Mouse (Mus musculus): ENCODE measurements at regions not wholly inside any gene's neighbourhood (a gene's known extent, or its start where the extent isn't known, plus 50 kb on each side); places are given as distances from the start of the nearest gene placed in this dataset.

DNA sequence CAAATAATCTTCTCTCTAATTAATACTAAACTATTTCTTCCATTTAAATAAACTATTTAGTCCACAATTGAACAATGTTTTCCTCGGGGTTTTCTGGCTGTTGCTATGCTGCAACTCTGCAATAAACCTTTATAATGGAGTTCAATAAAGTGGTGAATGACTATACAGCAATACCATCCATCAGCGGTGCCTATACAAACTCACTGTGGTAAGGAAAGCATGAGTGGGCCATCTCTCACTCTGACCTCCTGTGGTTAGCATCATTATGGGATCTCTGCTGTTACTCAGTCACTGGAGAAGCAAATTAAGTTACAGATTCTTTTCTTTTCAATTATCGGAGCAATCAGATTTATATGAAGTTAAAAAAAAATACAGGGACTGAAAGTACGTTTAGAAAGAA is 474.0 kb downstream of the Slco4c1 start:
- ATAC-seq: no peak
- 74% methylated on average over 4 of the region's 4 CpGs for WGBS

DNA sequence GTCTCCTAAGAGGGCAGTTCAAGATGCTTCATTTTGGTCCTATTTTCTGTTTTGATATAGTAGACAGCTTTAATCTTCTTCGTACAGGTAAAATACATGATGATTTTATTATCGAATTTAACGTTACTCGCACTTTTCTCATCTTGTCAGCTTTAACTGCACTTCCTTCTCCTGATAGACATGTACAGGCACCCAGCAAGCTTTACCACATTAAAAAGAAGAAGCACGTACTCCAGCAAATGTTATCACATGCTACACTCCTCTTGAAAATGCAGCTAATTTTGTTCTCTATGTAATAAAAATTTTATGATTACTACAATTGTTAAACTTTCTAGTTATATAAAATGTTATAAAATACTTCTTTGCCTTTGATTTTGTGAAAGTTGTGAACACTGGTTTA is 483.6 kb downstream of the Slco4c1 start:
- H3K9ac ChIP-seq (ENCODE audit: low read depth, low read length): no peak overlapping the region
- WGBS: 93% methylated on average over 5 of the region's 5 CpGs

More for the DNA sequence above, 474.0 kb downstream of the Slco4c1 start:
- TF ChIP-seq CTCF (IDR thresholded peaks at IDR 0.05; ENCODE audit: low read depth): no peak
- Histone ChIP-seq H3K9ac (ENCODE audit: low read depth, low read length) (no peak overlapping the region), H3K4me3 (ENCODE audit: low read depth, low read length) (no peak overlapping the region), H3K4me2 (replicated peaks; ENCODE audit: low read depth) (no peak overlapping the region), H3K36me3 (ENCODE audit: control insufficient read depth, insufficient read depth) (no peaks in the 10 kb centered on the region), H3K27me3 (replicated peaks; ENCODE audit: control insufficient read depth, insufficient read depth, low read length) (no peaks in the 10 kb centered on the region), H3K9me3 (ENCODE audit: control insufficient read depth) (no peaks in the 10 kb centered on the region), H3K4me1 (replicated peaks; ENCODE audit: control insufficient read depth, insufficient read depth, low read length) (no peaks in the 10 kb centered on the region), H3K27ac (ENCODE audit: low read depth, low read length) (no peak overlapping the region)

DNA sequence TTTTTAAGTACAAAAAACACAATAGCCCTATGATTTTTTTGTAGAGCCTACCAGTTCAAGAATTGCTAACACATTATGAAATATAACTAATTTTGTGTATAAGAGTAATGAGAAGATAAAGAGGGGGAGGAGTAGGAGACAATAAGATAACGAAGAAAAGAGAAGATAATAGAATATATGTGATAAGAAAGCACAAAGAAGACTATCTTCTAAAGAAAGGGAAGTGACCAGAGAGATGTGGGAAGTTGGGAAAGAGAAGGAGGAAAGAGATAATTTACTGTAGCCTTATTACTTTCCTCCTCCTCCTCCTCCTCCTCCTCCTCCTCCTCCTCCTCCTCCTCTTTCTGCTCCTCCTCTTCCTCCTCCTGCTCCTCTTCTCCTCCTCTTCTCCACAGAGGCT is 486.1 kb downstream of the Slco4c1 start:
- H3K4me2 ChIP-seq (replicated peaks; ENCODE audit: low read depth): no peak overlapping the region
- no peaks in the 10 kb centered on the region for H3K9me3 ChIP-seq (ENCODE audit: control insufficient read depth)
- ATAC-seq: no peak
- no peaks in the 10 kb centered on the region for H3K36me3 ChIP-seq (ENCODE audit: control insufficient read depth, insufficient read depth)
- no peaks in the 10 kb centered on the region for H3K4me1 ChIP-seq (replicated peaks; ENCODE audit: control insufficient read depth, insufficient read depth, low read length)
- no peak overlapping the region for H3K9ac ChIP-seq (ENCODE audit: low read depth, low read length)
- H3K4me3 ChIP-seq (ENCODE audit: low read depth, low read length): no peak overlapping the region
- 81% methylated on average over 1 of the region's 1 CpGs for WGBS
- H3K27ac ChIP-seq (ENCODE audit: low read depth, low read length): no peak overlapping the region
- no peaks in the 10 kb centered on the region for H3K27me3 ChIP-seq (replicated peaks; ENCODE audit: control insufficient read depth, insufficient read depth, low read length)
- TF ChIP-seq CTCF (IDR thresholded peaks at IDR 0.05; ENCODE audit: low read depth): no peak

More for the DNA sequence above, 483.6 kb downstream of the Slco4c1 start:
- H3K27me3 ChIP-seq (replicated peaks; ENCODE audit: control insufficient read depth, insufficient read depth, low read length): no peaks in the 10 kb centered on the region
- ATAC-seq: no peak
- H3K27ac ChIP-seq (ENCODE audit: low read depth, low read length): no peak overlapping the region
- no peaks in the 10 kb centered on the region for H3K4me1 ChIP-seq (replicated peaks; ENCODE audit: control insufficient read depth, insufficient read depth, low read length)
- no peak overlapping the region for H3K4me2 ChIP-seq (replicated peaks; ENCODE audit: low read depth)
- H3K36me3 ChIP-seq (ENCODE audit: control insufficient read depth, insufficient read depth): no peaks in the 10 kb centered on the region
- TF ChIP-seq CTCF (IDR thresholded peaks at IDR 0.05; ENCODE audit: low read depth): no peak
- H3K4me3 ChIP-seq (ENCODE audit: low read depth, low read length): no peak overlapping the region
- no peaks in the 10 kb centered on the region for H3K9me3 ChIP-seq (ENCODE audit: control insufficient read depth)

DNA sequence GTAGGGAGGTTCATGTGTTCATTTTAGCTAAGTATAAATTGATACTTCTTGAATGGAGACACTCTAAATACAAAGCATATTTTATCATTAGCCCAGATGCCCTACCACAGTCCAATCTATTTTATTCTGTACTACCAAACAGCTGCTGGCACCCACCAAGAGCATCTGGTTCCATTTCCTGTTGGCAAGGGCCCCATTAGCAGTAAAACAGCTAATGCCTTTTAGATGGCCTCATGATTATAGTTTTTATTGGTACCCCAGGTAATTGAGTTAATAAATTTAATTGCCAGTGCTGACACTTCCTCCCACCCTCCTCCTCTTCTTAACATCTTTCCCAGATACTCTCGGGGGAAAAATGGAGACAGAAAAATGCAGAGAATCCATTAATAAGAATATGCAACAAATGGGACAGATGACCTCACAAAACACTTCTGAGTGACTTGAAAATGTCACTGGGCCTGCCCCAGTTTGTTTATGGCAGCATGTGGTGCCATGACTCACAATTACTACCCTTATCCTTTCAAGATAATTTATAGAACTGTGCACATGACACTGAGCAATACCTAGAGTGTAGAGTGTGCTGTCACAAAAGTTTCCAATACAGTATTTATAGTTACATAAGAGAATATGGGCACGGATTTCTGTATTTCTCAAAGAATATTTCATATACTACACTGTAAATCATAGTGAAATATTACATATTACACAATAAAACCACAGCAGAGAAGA is 509.1 kb downstream of the Slco4c1 start:
- Histone ChIP-seq H3K4me2 (replicated peaks; ENCODE audit: low read depth) (no peak overlapping the region), H3K27ac (ENCODE audit: low read depth, low read length) (no peak overlapping the region), H3K9ac (ENCODE audit: low read depth, low read length) (no peak overlapping the region), H3K27me3 (replicated peaks; ENCODE audit: control insufficient read depth, insufficient read depth, low read length) (no peaks in the 10 kb centered on the region), H3K4me1 (replicated peaks; ENCODE audit: control insufficient read depth, insufficient read depth, low read length) (no peaks in the 10 kb centered on the region), H3K4me3 (ENCODE audit: low read depth, low read length) (no peak overlapping the region), H3K36me3 (ENCODE audit: control insufficient read depth, insufficient read depth) (no peaks in the 10 kb centered on the region), H3K9me3 (ENCODE audit: control insufficient read depth) (no peaks in the 10 kb centered on the region)
- peak; percentile 90 for ATAC-seq
- TF ChIP-seq CTCF (IDR thresholded peaks at IDR 0.05; ENCODE audit: low read depth): no peak
- 46% methylated on average over 2 of the region's 2 CpGs for WGBS

DNA sequence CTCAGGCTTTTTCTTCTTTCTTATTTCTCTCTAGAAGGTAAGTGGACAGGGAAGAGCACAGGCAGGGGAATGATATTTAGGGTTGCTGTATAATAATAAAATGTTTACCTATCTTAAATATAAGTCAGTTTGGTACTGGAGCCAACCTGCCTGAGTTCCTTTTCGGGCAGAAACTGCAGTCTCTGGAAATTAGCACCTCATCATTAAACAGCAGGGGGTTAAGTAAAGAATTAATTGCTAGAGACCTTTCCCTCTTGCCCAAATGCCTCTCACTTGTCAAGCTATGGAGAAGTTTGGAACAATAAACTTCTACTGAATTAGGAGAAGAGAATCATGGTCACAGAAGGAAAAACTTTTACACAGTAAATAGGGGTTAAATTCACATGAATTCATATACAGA is 524.7 kb downstream of the Slco4c1 start:
- Histone ChIP-seq H3K4me2 (replicated peaks; ENCODE audit: low read depth) (no peak overlapping the region), H3K4me3 (ENCODE audit: low read depth, low read length) (no peak overlapping the region), H3K9ac (ENCODE audit: low read depth, low read length) (no peak overlapping the region), H3K36me3 (ENCODE audit: control insufficient read depth, insufficient read depth) (no peaks in the 10 kb centered on the region), H3K27me3 (replicated peaks; ENCODE audit: control insufficient read depth, insufficient read depth, low read length) (no peaks in the 10 kb centered on the region), H3K9me3 (ENCODE audit: control insufficient read depth) (no peaks in the 10 kb centered on the region), H3K27ac (ENCODE audit: low read depth, low read length) (no peak overlapping the region), H3K4me1 (replicated peaks; ENCODE audit: control insufficient read depth, insufficient read depth, low read length) (no peaks in the 10 kb centered on the region)
- no peak for TF ChIP-seq CTCF (IDR thresholded peaks at IDR 0.05; ENCODE audit: low read depth)
- WGBS: 26% methylated on average over 1 of the region's 1 CpGs
- no peak for ATAC-seq

DNA sequence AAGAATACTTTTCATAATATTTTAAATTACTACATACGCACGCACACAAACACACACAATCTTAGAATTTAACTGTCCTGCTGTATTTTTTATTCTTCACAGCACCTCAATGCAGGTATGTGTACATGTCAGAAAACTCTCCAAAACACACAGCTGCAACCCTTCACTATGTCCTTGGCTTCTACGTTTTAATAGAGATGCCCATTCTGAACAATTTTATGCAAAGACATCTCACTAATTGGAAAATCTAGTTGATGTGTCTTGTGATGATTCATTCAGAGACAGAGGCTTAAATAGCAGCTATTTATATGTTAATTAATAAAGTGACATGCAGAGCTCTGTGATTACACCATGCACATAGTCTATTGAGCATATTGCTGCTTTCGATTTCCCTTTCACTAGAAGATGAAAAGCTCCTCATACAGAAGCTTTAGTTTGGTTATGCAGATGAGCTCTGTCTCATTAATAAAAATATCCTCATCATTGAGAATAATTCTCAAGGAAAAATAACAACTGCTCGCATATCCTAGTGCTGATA is 525.4 kb downstream of the Slco4c1 start:
- no peak overlapping the region for H3K9ac ChIP-seq (ENCODE audit: low read depth, low read length)
- no peak for TF ChIP-seq CTCF (IDR thresholded peaks at IDR 0.05; ENCODE audit: low read depth)
- no peak overlapping the region for H3K27ac ChIP-seq (ENCODE audit: low read depth, low read length)
- H3K4me1 ChIP-seq (replicated peaks; ENCODE audit: control insufficient read depth, insufficient read depth, low read length): no peaks in the 10 kb centered on the region
- no peaks in the 10 kb centered on the region for H3K36me3 ChIP-seq (ENCODE audit: control insufficient read depth, insufficient read depth)
- no peak overlapping the region for H3K4me3 ChIP-seq (ENCODE audit: low read depth, low read length)
- H3K9me3 ChIP-seq (ENCODE audit: control insufficient read depth): no peaks in the 10 kb centered on the region
- WGBS: 78% methylated on average over 5 of the region's 5 CpGs
- H3K4me2 ChIP-seq (replicated peaks; ENCODE audit: low read depth): no peak overlapping the region
- no peaks in the 10 kb centered on the region for H3K27me3 ChIP-seq (replicated peaks; ENCODE audit: control insufficient read depth, insufficient read depth, low read length)
- ATAC-seq: no peak

Measured in intestine, postnatal 0 days (tissue).